Mouse (Mus musculus): ENCODE measurements around the gene Padi2. TPM values are rescaled to one million over a fixed set of nuclear protein-coding genes. Genes with fewer than 3 reads are reported as not detected.

The Padi2 gene
- total and polyA plus RNA-seq, 3 experiments = 0.04 TPM; not detected in 2

GRCm38 (mm10) chr4:140960781-140961466, 54.8 kb downstream of the Padi2 start, which contains the start of gene Sdhb (continued):
- TF ChIP-seq SIN3A (IDR thresholded peaks at IDR 0.05; ENCODE audit: low read length) = peak; percentile 77; the same call in 1 of the 2 replicates
- peak; percentile 79 for TF ChIP-seq POLR2AphosphoS2 (IDR thresholded peaks at IDR 0.05; ENCODE audit: low read depth, low read length)
- 0 out of 2 replicates have a peak, but pooled peaks have one; percentile 20 for TF ChIP-seq ETS1 (conservative IDR thresholded peaks at IDR 0.05; ENCODE audit: low read depth, low read length)
- TF ChIP-seq RCOR1 (conservative IDR thresholded peaks at IDR 0.05; ENCODE audit: low read depth, low read length) = 0 out of 2 replicates have a peak, but pooled peaks have one; percentile 38
- TF ChIP-seq E2F4 (IDR thresholded peaks at IDR 0.05; ENCODE audit: insufficient replicate concordance, low read depth, low read length) = 0 out of 2 replicates have a peak, but pooled peaks have one; percentile 51
- no peak; the same call in 1 of the 2 replicates for TF ChIP-seq CHD2 (IDR thresholded peaks at IDR 0.05; ENCODE audit: low read length)
- TF ChIP-seq ELF1 (IDR thresholded peaks at IDR 0.05; ENCODE audit: low read depth, low read length) = peak; percentile 99
- peak; percentile 91 for TF ChIP-seq HCFC1 (IDR thresholded peaks at IDR 0.05; ENCODE audit: low read depth, low read length)
- TF ChIP-seq CHD1 (IDR thresholded peaks at IDR 0.05; ENCODE audit: low read depth, low read length) = no peak
- TF ChIP-seq CTCF (conservative IDR thresholded peaks at IDR 0.05 in 1 of 2, IDR thresholded peaks at IDR 0.05 in 1 of 2; ENCODE audit: low read depth in 2 of 2, low read length in 2 of 2) = no peak
- no peak for TF ChIP-seq MAX (IDR thresholded peaks at IDR 0.05; ENCODE audit: low read length)
- TF ChIP-seq USF2 (conservative IDR thresholded peaks at IDR 0.05; ENCODE audit: low read depth, low read length) = no peak
- TF ChIP-seq TCF12 (IDR thresholded peaks at IDR 0.05; ENCODE audit: low read depth, low read length) = peak; percentile 88
- no peak for TF ChIP-seq ZKSCAN1 (IDR thresholded peaks at IDR 0.05; ENCODE audit: borderline replicate concordance, low read depth, low read length)
- TF ChIP-seq ZMIZ1 (IDR thresholded peaks at IDR 0.05; ENCODE audit: low read depth, low read length) = peak; percentile 80; the same call in 1 of the 2 replicates
- 0 out of 2 replicates have a peak, but pooled peaks have one; percentile 41 for TF ChIP-seq IRF4 (IDR thresholded peaks at IDR 0.05; ENCODE audit: low read depth, low read length)

- Histone ChIP-seq H3K27ac (ENCODE audit: insufficient read depth, low read depth) (0 out of 2 replicates have a peak overlapping the region, but pooled peaks have one; percentile 24), H3K36me3 (replicated peaks in 1 of 2; ENCODE audit: control insufficient read depth in 1 of 2, insufficient read depth in 1 of 2, low read length in 1 of 2) (peaks cover 0 to 25% of the 10 kb centered on the region in 2 experiments), H3K27me3 (replicated peaks) (peaks cover 25% of the 10 kb centered on the region), H3K9me3 (replicated peaks; ENCODE audit: low read length) (no peaks in the 10 kb centered on the region), H3K4me2 (ENCODE audit: insufficient read depth, low read depth, poor library complexity, severe bottlenecking) (peak overlapping the region; percentile 73), H3K79me2 (replicated peaks; ENCODE audit: control insufficient read depth, extremely low read depth, insufficient read depth, poor library complexity, severe bottlenecking) (peaks cover 16% of the 10 kb centered on the region), H3K4me1 (ENCODE audit: control insufficient read depth in 1 of 2, insufficient read depth in 2 of 2) (peaks cover 14 to 44% of the 10 kb centered on the region in 2 experiments), H3K9ac (ENCODE audit: insufficient read depth, low read depth) (peak overlapping the region; percentile 94), H3K4me3 (replicated peaks in 1 of 3; ENCODE audit: low read depth in 2 of 3, low read length in 2 of 3, poor library complexity in 1 of 3) (peak overlapping the region; percentile 90 to 95 (median 92))
- in situ Hi-C loops (cut with MboI; ENCODE audit: low pct_ligation_motif_present, low pct_unique_long_range_greater_than_20kb, low sequenced_read_pairs) (no loop called here), dilution Hi-C loops (cut with MboI; ENCODE audit: extremely low pct_ligation_motif_present, extremely low pct_unique_long_range_greater_than_20kb, low sequenced_read_pairs) (no loop called here)
- peak; percentile 19 for DNase-seq (ENCODE audit: extremely low read depth)
- TF ChIP-seq HCFC1 (IDR thresholded peaks at IDR 0.05; ENCODE audit: low read depth, low read length) = 0 out of 2 replicates have a peak, but pooled peaks have one; percentile 5
- no peak for TF ChIP-seq USF1 (IDR thresholded peaks at IDR 0.05; ENCODE audit: low read depth, low read length)
- no peak for TF ChIP-seq PAX5 (IDR thresholded peaks at IDR 0.05; ENCODE audit: low read length)
- TF ChIP-seq JUN (IDR thresholded peaks at IDR 0.05; ENCODE audit: insufficient read depth, low read depth, low read length) = no peak
- TF ChIP-seq SIN3A (IDR thresholded peaks at IDR 0.05; ENCODE audit: low read length) = peak; percentile 62
- 0 out of 2 replicates have a peak, but pooled peaks have one; percentile 0 for TF ChIP-seq GABPA (IDR thresholded peaks at IDR 0.05; ENCODE audit: insufficient replicate concordance, low read depth, low read length)
- TF ChIP-seq CTCF (conservative IDR thresholded peaks at IDR 0.05 in 1 of 2, IDR thresholded peaks at IDR 0.05 in 1 of 2; ENCODE audit: low read depth in 2 of 2, low read length in 2 of 2) = no peak
- no peak for TF ChIP-seq MEF2A (IDR thresholded peaks at IDR 0.05; ENCODE audit: borderline replicate concordance, low read depth, low read length)
- no peak for TF ChIP-seq ZKSCAN1 (IDR thresholded peaks at IDR 0.05; ENCODE audit: borderline replicate concordance, low read depth, low read length)
- peak; percentile 14; the same call in 1 of the 2 replicates for TF ChIP-seq MXI1 (IDR thresholded peaks at IDR 0.05; ENCODE audit: low read depth, low read length)
- TF ChIP-seq BHLHE40 (IDR thresholded peaks at IDR 0.05; ENCODE audit: low read depth, low read length) = no peak
- no peak for TF ChIP-seq MAZ (IDR thresholded peaks at IDR 0.05; ENCODE audit: low read depth, low read length)
- TF ChIP-seq USF2 (conservative IDR thresholded peaks at IDR 0.05; ENCODE audit: low read depth, low read length) = no peak
- TF ChIP-seq RCOR1 (conservative IDR thresholded peaks at IDR 0.05; ENCODE audit: low read depth, low read length) = 0 out of 2 replicates have a peak, but pooled peaks have one; percentile 10
- no peak for TF ChIP-seq IRF4 (IDR thresholded peaks at IDR 0.05; ENCODE audit: low read depth, low read length)
- no peak for TF ChIP-seq UBTF (IDR thresholded peaks at IDR 0.05; ENCODE audit: low read depth, low read length)
- no peak; the same call in 1 of the 2 replicates for TF ChIP-seq ZMIZ1 (IDR thresholded peaks at IDR 0.05; ENCODE audit: low read depth, low read length)
- no peak for TF ChIP-seq JUND (conservative IDR thresholded peaks at IDR 0.05; ENCODE audit: low read depth, low read length)
Observed at GRCm38 (mm10) chr4:140961467-140962206, 55.5 kb downstream of the Padi2 start.

All from CH12.LX (cell line).